Mouse (Mus musculus): Measurements from ENCODE around the gene Atxn7l3. TPM values are rescaled to one million over a fixed set of nuclear protein-coding genes. Genes with fewer than 3 reads are reported as not detected.

Atxn7l3 gene
- total RNA-seq, 2 experiments from 2014 or later: 168 to 171 TPM

GRCm38 (mm10) chr11:102266631-102267355 is 29.6 kb downstream of the Atxn7l3 start:
- DNase-seq (ENCODE audit: low spot score in 2 of 2): no peak

- DNase-seq (ENCODE audit: low spot score in 2 of 2): no peak
Observed at GRCm38 (mm10) chr11:102265816-102266215, 30.6 kb downstream of the Atxn7l3 start.

- DNase-seq (ENCODE audit: low spot score in 2 of 2): no peak
Observed at GRCm38 (mm10) chr11:102263211-102263610, 33.2 kb downstream of the Atxn7l3 start.

GRCm38 (mm10) chr11:102258521-102258920 is 37.9 kb downstream of the Atxn7l3 start:
- DNase-seq (ENCODE audit: low spot score in 2 of 2): no peak

GRCm38 (mm10) chr11:102258095-102258494 is 38.3 kb downstream of the Atxn7l3 start:
- no peak for DNase-seq (ENCODE audit: low spot score in 2 of 2)

- DNase-seq (ENCODE audit: low spot score in 2 of 2): peak in 1 of 2 experiments; percentile 20
Observed at GRCm38 (mm10) chr11:102257514-102257913, 38.9 kb downstream of the Atxn7l3 start.

GRCm38 (mm10) chr11:102249351-102250090 is 46.9 kb downstream of the Atxn7l3 start:
- no peak for DNase-seq (ENCODE audit: low spot score in 2 of 2)

- peak; percentile 79 to 96 for DNase-seq (ENCODE audit: low spot score in 2 of 2)
Observed at GRCm38 (mm10) chr11:102248630-102249230, 47.7 kb downstream of the Atxn7l3 start, which contains the start of gene BC030867. BC030867 (plus strand) TSS chr11:102248882.

GRCm38 (mm10) chr11:102246871-102247270 is 49.6 kb downstream of the Atxn7l3 start:
- DNase-seq (ENCODE audit: low spot score in 2 of 2): no peak

GRCm38 (mm10) chr11:102246273-102246635 is 50.2 kb downstream of the Atxn7l3 start:
- no peak for DNase-seq (ENCODE audit: low spot score in 2 of 2)

- DNase-seq (ENCODE audit: low spot score in 2 of 2): no peak
Observed at GRCm38 (mm10) chr11:102245581-102246272, 50.7 kb downstream of the Atxn7l3 start.

GRCm38 (mm10) chr11:102244926-102245449 is 51.4 kb downstream of the Atxn7l3 start:
- DNase-seq (ENCODE audit: low spot score in 2 of 2): peak; percentile 78 to 83

- no peak for DNase-seq (ENCODE audit: low spot score in 2 of 2)
Observed at GRCm38 (mm10) chr11:102241874-102242273, 54.6 kb downstream of the Atxn7l3 start.

- DNase-seq (ENCODE audit: low spot score in 2 of 2): no peak
Observed at GRCm38 (mm10) chr11:102241246-102241645, 55.2 kb downstream of the Atxn7l3 start.

- DNase-seq (ENCODE audit: low spot score in 2 of 2): no peak
Observed at GRCm38 (mm10) chr11:102240636-102241035, 55.8 kb downstream of the Atxn7l3 start.

Other genes starting within 250 kb of the Atxn7l3 start
- gene Mpp2, start 208.1 kb downstream of the Atxn7l3 start, total RNA-seq (2021): 100 to 1,000 TPM; 142 to 147 TPM
- gene Ppy, start 195.3 kb downstream of the Atxn7l3 start, total RNA-seq (2021): not detected
- not detected for gene Pyy, start 188.8 kb downstream of the Atxn7l3 start, total RNA-seq (2021)
- not detected for gene Nags, start 151.1 kb downstream of the Atxn7l3 start, total RNA-seq (2021)
- gene Tmem101, start 140.2 kb downstream of the Atxn7l3 start, total RNA-seq (2021): 10 to 100 TPM; 25.0 to 27.2 TPM
- gene Lsm12, start 111.3 kb downstream of the Atxn7l3 start, total RNA-seq (2021): 10 to 100 TPM; 59.3 to 59.4 TPM
- 10 to 100 TPM; 61.0 to 65.1 TPM for gene G6pc3, start 107.0 kb downstream of the Atxn7l3 start, total RNA-seq (2021)
- 100 to 1,000 TPM; 258 to 266 TPM for gene Hdac5, start 66.5 kb downstream of the Atxn7l3 start, total RNA-seq (2021)
- 1 to 10 TPM in 1 of 2 experiments, under 1 TPM in 1; 0.86 to 1.8 TPM for gene BC030867, start 47.7 kb downstream of the Atxn7l3 start, total RNA-seq (2021)
- 1 to 10 TPM; 2.3 to 2.9 TPM for gene Asb16, start 27.9 kb downstream of the Atxn7l3 start, total RNA-seq (2021)
- gene Tmub2, start 11.7 kb downstream of the Atxn7l3 start, total RNA-seq (2021): 10 to 100 TPM; 62.3 to 67.6 TPM
- gene Ubtf, start 23.1 kb upstream of the Atxn7l3 start, total RNA-seq (2021): 100 to 1,000 TPM; 131 to 135 TPM
- under 1 TPM; 0.30 to 0.41 TPM for gene Slc4a1, start 69.6 kb upstream of the Atxn7l3 start, total RNA-seq (2021)
- 100 to 1,000 TPM; 489 to 499 TPM for gene Rundc3a, start 96.8 kb upstream of the Atxn7l3 start, total RNA-seq (2021)
- 10 to 100 TPM; 62.9 to 64.5 TPM for gene Slc25a39, start 111.3 kb upstream of the Atxn7l3 start, total RNA-seq (2021)
- 10 to 100 TPM; 62.4 to 64.6 TPM for gene Grn, start 133.7 kb upstream of the Atxn7l3 start, total RNA-seq (2021)
- 100 to 1,000 TPM; 106 to 111 TPM for gene Fam171a2, start 151.1 kb upstream of the Atxn7l3 start, total RNA-seq (2021)
- 1 to 10 TPM; 1.2 to 3.9 TPM for gene Itga2b, start 173.5 kb upstream of the Atxn7l3 start, total RNA-seq (2021)

All from layer of hippocampus, adult 18-20 months (tissue).